29 mouse cellular contexts compared by ENCODE assay signal in the genomic region with DNA sequence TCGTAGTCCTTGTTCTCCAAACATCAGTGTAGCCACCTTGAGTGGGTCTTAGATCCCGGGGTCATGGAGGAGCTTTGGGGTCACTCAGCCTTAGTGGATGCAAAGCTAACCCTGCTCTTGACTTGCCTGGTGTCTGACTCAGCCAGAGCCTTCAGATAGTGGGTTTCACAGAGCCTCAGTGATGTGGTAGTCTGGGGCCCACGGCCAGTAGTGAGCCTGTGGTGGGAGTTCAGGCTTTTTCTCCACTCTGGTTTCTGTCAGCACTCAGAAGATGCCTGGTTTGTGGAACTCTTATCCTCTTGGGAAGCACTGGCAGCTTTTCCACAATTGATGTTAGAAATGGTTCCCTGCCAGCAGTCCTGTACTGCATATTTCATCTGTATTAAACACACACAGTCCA. TPM values are rescaled to one million over a fixed set of nuclear protein-coding genes. Genes with fewer than 3 reads are reported as not detected.
A peak's percentile ranks its signal among the peaks of the same experiment; 100 is the strongest.
DNase-seq lines count a peak whose midpoint lies in the region; ATAC-seq and TF ChIP-seq lines count a peak whose summit lies in the region.
"Had no signal": no experiment of that assay in that cellular context is flagged by ENCODE, and none has a peak within 500 bp of the region (broad histone marks: within the 10 kb centered on the region; RNA-seq: fewer than 3 reads in every experiment).

No protein-coding gene starts in this region.

- peaks cover 11% of the 10 kb centered on the region for H3K36me3 ChIP-seq in heart, embryonic 10.5 days
- H3K36me3 ChIP-seq in heart, embryonic 15.5 days: peaks cover 9% of the 10 kb centered on the region; the same call in 1 of the 2 replicates
- peaks cover 29% of the 10 kb centered on the region; the same call in 1 of the 2 replicates for H3K36me3 ChIP-seq in embryonic facial prominence, embryonic 15.5 days
- 0 out of 2 replicates have a peak, but pooled peaks cover 4% of the 10 kb centered on the region for H3K36me3 ChIP-seq in stomach, embryonic 16.5 days (ENCODE audit: control insufficient read depth, insufficient read depth, low read length)
- 0 out of 2 replicates have a peak, but pooled peaks cover 4% of the 10 kb centered on the region for H3K36me3 ChIP-seq in intestine, embryonic 16.5 days (ENCODE audit: control insufficient read depth, insufficient read depth, low read length)
- H3K36me3 ChIP-seq: liver, embryonic 13.5 days had no signal

- 0 out of 2 replicates have a peak overlapping the region, but pooled peaks have one; percentile 22 for H3K27ac ChIP-seq in heart, embryonic 10.5 days
- peak overlapping the region; percentile 60 for H3K27ac ChIP-seq in heart, embryonic 15.5 days
- no peak overlapping the region for H3K27ac ChIP-seq in embryonic facial prominence, embryonic 15.5 days (replicated peaks)
- H3K27ac ChIP-seq in stomach, embryonic 16.5 days (ENCODE audit: low read length): peak overlapping the region; percentile 66
- H3K27ac ChIP-seq in intestine, embryonic 16.5 days (ENCODE audit: low read length): no peak overlapping the region
- H3K27ac ChIP-seq in cerebellum, adult 2 months (ENCODE audit: insufficient read depth, low read length): no peak overlapping the region
- H3K27ac ChIP-seq: forebrain, embryonic 10.5 days; forebrain, embryonic 15.5 days; layer of hippocampus, adult 2 months; limb, embryonic 10.5 days; limb, embryonic 15.5 days; liver, embryonic 13.5 days; midbrain, embryonic 13.5 days; neural tube, embryonic 13.5 days had no signal

- intact Hi-C loops in heart, postnatal 36 days (cut with DNase I): no loop called here

- no peak overlapping the region for H3K4me2 ChIP-seq in heart, embryonic 15.5 days
- no peak overlapping the region for H3K4me2 ChIP-seq in embryonic facial prominence, embryonic 15.5 days (replicated peaks)
- no peak overlapping the region for H3K4me2 ChIP-seq in stomach, embryonic 16.5 days (ENCODE audit: low read depth, low read length)
- H3K4me2 ChIP-seq in intestine, embryonic 16.5 days (ENCODE audit: low read depth, low read length): no peak overlapping the region
- H3K4me2 ChIP-seq: forebrain, embryonic 15.5 days; limb, embryonic 15.5 days; liver, embryonic 13.5 days; midbrain, embryonic 13.5 days; neural tube, embryonic 13.5 days had no signal

- no peaks in the 10 kb centered on the region for H3K9me3 ChIP-seq in heart, embryonic 10.5 days
- H3K9me3 ChIP-seq in heart, embryonic 15.5 days (replicated peaks): no peaks in the 10 kb centered on the region
- H3K9me3 ChIP-seq in embryonic facial prominence, embryonic 15.5 days (replicated peaks): no peaks in the 10 kb centered on the region
- H3K9me3 ChIP-seq in stomach, embryonic 16.5 days (replicated peaks; ENCODE audit: control insufficient read depth, low read length): no peaks in the 10 kb centered on the region
- H3K9me3 ChIP-seq in intestine, embryonic 16.5 days (ENCODE audit: control insufficient read depth, low read length): no peaks in the 10 kb centered on the region
- H3K9me3 ChIP-seq: forebrain, embryonic 10.5 days; forebrain, embryonic 15.5 days; limb, embryonic 10.5 days; limb, embryonic 15.5 days; liver, embryonic 13.5 days; midbrain, embryonic 13.5 days; neural tube, embryonic 13.5 days had no signal

- no peak for DNase-seq in heart, embryonic 10.5 days (ENCODE audit: low spot score)
- DNase-seq in heart, postnatal 36 days: no peak
- no peak for DNase-seq in heart, adult 11 months
- no peak for DNase-seq in cerebellum, adult 2 months
- DNase-seq: adrenal gland, adult 2 months; adrenal gland, postnatal 36 days; cerebellum, adult 18-20 months; cerebellum, postnatal 14 days; kidney, adult 2 months; kidney, postnatal 36 days; layer of hippocampus, postnatal 36 days; liver, embryonic 13.5 days; lung, adult 18-20 months; lung, postnatal 4 days; right cerebral cortex, postnatal 4 days; thymus, postnatal 25 days had no signal

- WGBS in heart, embryonic 10.5 days: 63% methylated on average over 3 of the region's 3 CpGs
- WGBS in heart, embryonic 15.5 days: 44% methylated on average over 3 of the region's 3 CpGs
- 80% methylated on average over 3 of the region's 3 CpGs for WGBS in embryonic facial prominence, embryonic 15.5 days
- 81% methylated on average over 3 of the region's 3 CpGs for WGBS in stomach, embryonic 16.5 days
- WGBS in intestine, embryonic 16.5 days: 79% methylated on average over 3 of the region's 3 CpGs
- WGBS in cerebellum, adult 2 months: 84% methylated on average over 3 of the region's 3 CpGs

- H3K4me1 ChIP-seq in heart, embryonic 10.5 days: peaks cover 44% of the 10 kb centered on the region
- H3K4me1 ChIP-seq in heart, embryonic 15.5 days (replicated peaks): peaks cover 44% of the 10 kb centered on the region
- H3K4me1 ChIP-seq in embryonic facial prominence, embryonic 15.5 days: no peaks in the 10 kb centered on the region
- H3K4me1 ChIP-seq in stomach, embryonic 16.5 days (ENCODE audit: control insufficient read depth, insufficient read depth, low read length): 0 out of 2 replicates have a peak, but pooled peaks cover 2% of the 10 kb centered on the region
- no peaks in the 10 kb centered on the region for H3K4me1 ChIP-seq in intestine, embryonic 16.5 days (ENCODE audit: control insufficient read depth, insufficient read depth, low read length)
- peaks cover 36% of the 10 kb centered on the region for H3K4me1 ChIP-seq in cerebellum, adult 2 months (ENCODE audit: control insufficient read depth, insufficient read depth, low read length)
- H3K4me1 ChIP-seq: forebrain, embryonic 15.5 days; limb, embryonic 15.5 days; liver, embryonic 13.5 days; midbrain, embryonic 13.5 days; neural tube, embryonic 13.5 days had no signal

- H3K4me3 ChIP-seq in heart, embryonic 10.5 days: no peak overlapping the region
- H3K4me3 ChIP-seq in heart, embryonic 15.5 days: no peak overlapping the region
- H3K4me3 ChIP-seq in embryonic facial prominence, embryonic 15.5 days (replicated peaks): no peak overlapping the region
- H3K4me3 ChIP-seq in stomach, embryonic 16.5 days (replicated peaks; ENCODE audit: low read length): no peak overlapping the region
- no peak overlapping the region for H3K4me3 ChIP-seq in intestine, embryonic 16.5 days (ENCODE audit: low read length)
- H3K4me3 ChIP-seq in cerebellum, adult 2 months (replicated peaks; ENCODE audit: insufficient read depth, low read depth, low read length): no peak overlapping the region
- H3K4me3 ChIP-seq: forebrain, embryonic 10.5 days; forebrain, embryonic 15.5 days; layer of hippocampus, adult 2 months; limb, embryonic 10.5 days; limb, embryonic 15.5 days; liver, embryonic 13.5 days; midbrain, embryonic 13.5 days; neural tube, embryonic 13.5 days had no signal

- ATAC-seq in heart, embryonic 15.5 days (replicated peaks; ENCODE audit: insufficient number of reproducible peaks, insufficient read depth, low FRiP score, low read depth): peak; percentile 30; the same call in 1 of the 2 replicates
- 0 out of 2 replicates have a peak, but pooled peaks have one; percentile 40 for ATAC-seq in embryonic facial prominence, embryonic 15.5 days (ENCODE audit: insufficient number of reproducible peaks, low FRiP score, low TSS enrichment, low read depth)
- peak; percentile 45; the same call in 1 of the 2 replicates for ATAC-seq in stomach, embryonic 16.5 days (ENCODE audit: insufficient read depth, low FRiP score)
- ATAC-seq in intestine, embryonic 16.5 days: no peak
- ATAC-seq: forebrain, embryonic 15.5 days; hindbrain, embryonic 16.5 days; lung, postnatal 0 days; midbrain, embryonic 13.5 days had no signal

- H3K27me3 ChIP-seq in heart, embryonic 10.5 days (ENCODE audit: insufficient read depth, poor library complexity, severe bottlenecking): no peaks in the 10 kb centered on the region
- no peaks in the 10 kb centered on the region for H3K27me3 ChIP-seq in heart, embryonic 15.5 days
- no peaks in the 10 kb centered on the region for H3K27me3 ChIP-seq in embryonic facial prominence, embryonic 15.5 days
- no peaks in the 10 kb centered on the region for H3K27me3 ChIP-seq in stomach, embryonic 16.5 days (ENCODE audit: control insufficient read depth, insufficient read depth, low read length)
- no peaks in the 10 kb centered on the region for H3K27me3 ChIP-seq in intestine, embryonic 16.5 days (replicated peaks; ENCODE audit: control insufficient read depth, insufficient read depth, low read length)
- H3K27me3 ChIP-seq in cerebellum, adult 2 months (ENCODE audit: control insufficient read depth, insufficient read depth, low read length): no peaks in the 10 kb centered on the region
- H3K27me3 ChIP-seq: forebrain, embryonic 15.5 days; limb, embryonic 15.5 days; liver, embryonic 13.5 days; midbrain, embryonic 13.5 days; neural tube, embryonic 13.5 days had no signal

- TF ChIP-seq CTCF in cerebellum, adult 2 months (IDR thresholded peaks at IDR 0.05; ENCODE audit: borderline replicate concordance, insufficient read depth, low read depth, low read length): no peak

- H3K9ac ChIP-seq in heart, embryonic 15.5 days: no peak overlapping the region
- no peak overlapping the region for H3K9ac ChIP-seq in embryonic facial prominence, embryonic 15.5 days
- peak overlapping the region; percentile 35; the same call in 1 of the 2 replicates for H3K9ac ChIP-seq in stomach, embryonic 16.5 days (ENCODE audit: low read length)
- H3K9ac ChIP-seq in intestine, embryonic 16.5 days (ENCODE audit: low read depth, low read length): no peak overlapping the region
- H3K9ac ChIP-seq: forebrain, embryonic 15.5 days; limb, embryonic 15.5 days; liver, embryonic 13.5 days; midbrain, embryonic 13.5 days; neural tube, embryonic 13.5 days had no signal

- TF ChIP-seq POLR2A in cerebellum, adult 2 months (IDR thresholded peaks at IDR 0.05; ENCODE audit: borderline replicate concordance, insufficient read depth, low read length): no peak

RNA-seq across cellular contexts. Expression of gene Coa5, which starts 45.6 kb away (rescaled TPM):
- 71.4 and 96.5 TPM in 2 replicates for polyA plus RNA-seq in heart, embryonic 10.5 days (2016; fragmentation: Nextera tagmentation; extraction: Ambion mirVana)
- total RNA-seq in heart, postnatal 36 days (2021): 100 to 1,000 TPM in 1 of 2 experiments, 10 to 100 TPM in 1; 88.1 to 111 TPM
- polyA plus RNA-seq in heart, embryonic 15.5 days (2015; fragmentation: Nextera tagmentation; extraction: Ambion mirVana): 54.0 and 59.2 TPM in 2 replicates
- 41.6 and 42.5 TPM in 2 replicates for polyA plus RNA-seq in embryonic facial prominence, embryonic 15.5 days (2015; fragmentation: Nextera tagmentation; extraction: Ambion mirVana)
- 47.7 and 52.3 TPM in 2 replicates for polyA plus RNA-seq in stomach, embryonic 16.5 days (2015; fragmentation: Nextera tagmentation; extraction: Ambion mirVana)
- 63.8 and 65.9 TPM in 2 replicates for polyA plus RNA-seq in intestine, embryonic 16.5 days (2015; fragmentation: Nextera tagmentation; extraction: Ambion mirVana)
- polyA plus RNA-seq in cerebellum, adult 2 months (2012; rRNA removed): 50.3 and 53.0 TPM in 2 replicates

RNA-seq across cellular contexts. Expression of gene Unc50, which starts 45.6 kb away (rescaled TPM):
- 86.2 and 97.7 TPM in 2 replicates for polyA plus RNA-seq in heart, embryonic 10.5 days (2016; fragmentation: Nextera tagmentation; extraction: Ambion mirVana)
- total RNA-seq in heart, postnatal 36 days (2021): 10 to 100 TPM; 29.5 to 30.3 TPM
- 77.2 and 81.4 TPM in 2 replicates for polyA plus RNA-seq in heart, embryonic 15.5 days (2015; fragmentation: Nextera tagmentation; extraction: Ambion mirVana)
- polyA plus RNA-seq in embryonic facial prominence, embryonic 15.5 days (2015; fragmentation: Nextera tagmentation; extraction: Ambion mirVana): 140 and 145 TPM in 2 replicates
- polyA plus RNA-seq in stomach, embryonic 16.5 days (2015; fragmentation: Nextera tagmentation; extraction: Ambion mirVana): 123 and 131 TPM in 2 replicates
- 121 and 131 TPM in 2 replicates for polyA plus RNA-seq in intestine, embryonic 16.5 days (2015; fragmentation: Nextera tagmentation; extraction: Ambion mirVana)
- polyA plus RNA-seq in cerebellum, adult 2 months (2012; rRNA removed): 96.5 and 105 TPM in 2 replicates

Comparison
In these comparisons a context has a peak if more than half of its experiments do, and no peak if none do; other contexts are left out.
1. H3K27ac ChIP-seq: peak in heart, embryonic 10.5 days (single experiment), heart, embryonic 15.5 days (single experiment) and stomach, embryonic 16.5 days (single experiment); none in embryonic facial prominence, embryonic 15.5 days (single experiment), intestine, embryonic 16.5 days (single experiment) and cerebellum, adult 2 months (single experiment).